Mouse (Mus musculus): ENCODE measurements around the gene Neurod2. TPM values are rescaled to one million over a fixed set of nuclear protein-coding genes. Genes with fewer than 3 reads are reported as not detected.

The Neurod2 gene
- polyA plus RNA-seq, 1 experiment from 2014 or later: not detected

DNA sequence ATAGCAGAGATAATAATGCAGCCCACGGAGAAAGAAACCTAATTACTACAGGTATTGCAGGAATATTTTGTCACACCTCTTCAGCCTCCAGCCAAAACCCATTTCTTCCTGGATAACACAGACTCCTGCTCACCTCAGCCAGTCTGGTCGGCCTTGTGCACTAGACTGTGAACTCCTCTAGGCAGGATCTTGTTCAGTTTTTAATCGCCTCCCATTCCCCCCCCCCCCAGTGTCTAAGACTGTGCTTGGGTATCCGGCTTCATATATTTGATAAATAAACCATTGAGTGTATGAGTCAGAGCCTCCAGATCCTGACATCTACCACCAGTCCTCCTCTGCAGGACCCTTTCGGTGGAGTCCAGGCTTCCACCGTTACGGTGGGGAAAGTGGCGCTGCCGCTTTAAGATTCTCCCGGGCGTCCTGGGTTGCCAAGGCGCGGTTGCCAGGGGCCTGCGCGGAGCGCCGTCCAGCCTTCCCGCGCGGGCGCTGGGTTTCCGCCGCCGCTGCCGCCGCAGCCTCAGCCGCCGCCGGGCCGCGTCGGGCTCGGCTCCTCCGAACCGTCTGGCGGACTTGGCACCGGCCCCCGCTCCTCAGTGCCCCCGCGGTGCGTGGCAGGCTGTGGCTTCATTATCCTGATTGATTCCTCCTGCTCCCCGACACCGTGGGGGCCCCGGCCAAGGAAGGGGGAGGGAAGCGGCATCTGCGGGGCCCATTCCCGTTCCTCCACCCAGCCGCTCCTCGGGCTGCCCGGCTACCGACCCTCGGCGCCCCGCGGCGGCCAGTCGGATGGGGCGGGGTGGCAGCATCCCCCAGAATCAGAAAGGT, 35.0 kb downstream of the Neurod2 start:
- 1% methylated on average over 58 of the region's 58 CpGs for WGBS
- peaks cover 5% of the 10 kb centered on the region; the same call in 1 of the 2 replicates for H3K4me1 ChIP-seq (ENCODE audit: insufficient read depth)
- no peaks in the 10 kb centered on the region for H3K9me3 ChIP-seq (ENCODE audit: low read depth, low read length)
- H3K9ac ChIP-seq: peak overlapping the region; percentile 69
- no peak overlapping the region for H3K27ac ChIP-seq (ENCODE audit: low read depth)
- H3K4me2 ChIP-seq: peak overlapping the region; percentile 97
- TF ChIP-seq CTCF (IDR thresholded peaks at IDR 0.05; ENCODE audit: low read depth): no peak
- H3K4me3 ChIP-seq (ENCODE audit: low read depth, low read length): peak overlapping the region; percentile 74
- H3K36me3 ChIP-seq (ENCODE audit: insufficient read depth): no peaks in the 10 kb centered on the region
- DNase-seq (peak; percentile 87), ATAC-seq (ENCODE audit: insufficient read depth) (peak; percentile 83)
- peaks cover 6% of the 10 kb centered on the region; the same call in 1 of the 2 replicates for H3K27me3 ChIP-seq (ENCODE audit: insufficient read depth, low read length)

DNA sequence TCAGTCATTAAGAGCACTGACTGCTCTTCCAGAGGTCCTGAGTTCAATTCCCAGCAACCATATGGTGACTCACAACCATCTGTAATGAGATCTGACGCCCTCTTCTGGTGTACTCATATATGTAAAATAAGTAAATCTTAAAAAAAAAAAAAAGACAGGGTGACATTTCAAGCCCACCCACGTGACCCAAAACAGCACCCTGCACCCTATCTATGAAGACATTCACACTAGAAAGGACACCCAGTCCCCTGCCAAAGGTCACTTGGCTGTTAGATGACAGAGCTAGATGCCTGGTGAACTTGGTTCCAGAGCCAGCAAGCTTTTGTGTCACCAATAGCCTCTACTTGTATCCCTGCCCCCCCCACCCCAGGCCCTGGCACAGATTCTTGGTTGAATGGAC, 36.4 kb downstream of the Neurod2 start:
- Histone ChIP-seq H3K4me1 (ENCODE audit: insufficient read depth) (no peaks in the 10 kb centered on the region; the same call in 1 of the 2 replicates), H3K9ac (no peak overlapping the region), H3K27ac (ENCODE audit: low read depth) (no peak overlapping the region), H3K4me3 (ENCODE audit: low read depth, low read length) (no peak overlapping the region), H3K4me2 (no peak overlapping the region), H3K27me3 (ENCODE audit: insufficient read depth, low read length) (peaks cover 6% of the 10 kb centered on the region; the same call in 1 of the 2 replicates), H3K9me3 (ENCODE audit: low read depth, low read length) (no peaks in the 10 kb centered on the region), H3K36me3 (ENCODE audit: insufficient read depth) (no peaks in the 10 kb centered on the region)
- no peak for TF ChIP-seq CTCF (IDR thresholded peaks at IDR 0.05; ENCODE audit: low read depth)
- WGBS: 29% methylated on average over 2 of the region's 2 CpGs
- DNase-seq (no peak), ATAC-seq (ENCODE audit: insufficient read depth) (no peak)

- no peak for TF ChIP-seq CTCF (IDR thresholded peaks at IDR 0.05; ENCODE audit: low read depth)
- Histone ChIP-seq H3K27me3 (ENCODE audit: insufficient read depth, low read length) (peaks cover 6% of the 10 kb centered on the region; the same call in 1 of the 2 replicates), H3K4me1 (ENCODE audit: insufficient read depth) (no peaks in the 10 kb centered on the region), H3K4me3 (ENCODE audit: low read depth, low read length) (no peak overlapping the region), H3K4me2 (no peak overlapping the region), H3K27ac (ENCODE audit: low read depth) (no peak overlapping the region), H3K9ac (no peak overlapping the region), H3K9me3 (ENCODE audit: low read depth, low read length) (no peaks in the 10 kb centered on the region), H3K36me3 (ENCODE audit: insufficient read depth) (no peaks in the 10 kb centered on the region)
- DNase-seq: no peak
- WGBS: 55% methylated on average over 2 of the region's 2 CpGs
- ATAC-seq (ENCODE audit: insufficient read depth): no peak
These were observed 38.5 kb downstream of the Neurod2 start for GRCm38 (mm10) chr11:98290906-98291305.

DNA sequence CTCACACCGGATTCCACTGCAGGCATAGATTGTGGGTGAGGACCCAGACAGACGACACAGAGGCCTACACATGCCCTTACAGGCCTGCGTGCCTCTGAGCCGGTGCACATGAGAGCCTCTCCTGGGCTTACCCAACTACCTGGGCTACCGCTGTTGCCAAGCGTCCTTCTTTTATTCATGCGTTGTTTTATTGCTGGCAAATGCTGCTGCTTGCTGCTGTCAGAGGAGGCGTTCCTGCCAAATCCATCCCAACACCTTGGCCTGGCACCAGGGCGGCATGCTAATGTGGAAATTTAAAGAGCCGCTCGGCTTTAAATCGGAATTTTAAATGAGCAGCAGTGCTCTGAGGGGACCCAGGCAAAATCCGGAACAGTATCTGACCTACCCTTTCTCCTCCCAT, 39.6 kb downstream of the Neurod2 start:
- Histone ChIP-seq H3K36me3 (ENCODE audit: insufficient read depth) (no peaks in the 10 kb centered on the region), H3K9me3 (ENCODE audit: low read depth, low read length) (no peaks in the 10 kb centered on the region), H3K4me1 (ENCODE audit: insufficient read depth) (no peaks in the 10 kb centered on the region), H3K4me2 (no peak overlapping the region), H3K4me3 (ENCODE audit: low read depth, low read length) (no peak overlapping the region), H3K27ac (ENCODE audit: low read depth) (no peak overlapping the region; the same call in 1 of the 2 replicates), H3K27me3 (ENCODE audit: insufficient read depth, low read length) (no peaks in the 10 kb centered on the region), H3K9ac (no peak overlapping the region)
- DNase-seq (no peak), ATAC-seq (ENCODE audit: insufficient read depth) (no peak)
- WGBS: 45% methylated on average over 13 of the region's 13 CpGs
- TF ChIP-seq CTCF (IDR thresholded peaks at IDR 0.05; ENCODE audit: low read depth): no peak

- no peaks in the 10 kb centered on the region for H3K4me1 ChIP-seq (ENCODE audit: insufficient read depth)
- H3K27ac ChIP-seq (ENCODE audit: low read depth): no peak overlapping the region
- H3K9me3 ChIP-seq (ENCODE audit: low read depth, low read length): no peaks in the 10 kb centered on the region
- no peak overlapping the region for H3K9ac ChIP-seq
- H3K36me3 ChIP-seq (ENCODE audit: insufficient read depth): no peaks in the 10 kb centered on the region
- TF ChIP-seq CTCF (IDR thresholded peaks at IDR 0.05; ENCODE audit: low read depth): no peak
- DNase-seq: no peak
- 41% methylated on average over 7 of the region's 7 CpGs for WGBS
- ATAC-seq (ENCODE audit: insufficient read depth): no peak
- no peak overlapping the region for H3K4me3 ChIP-seq (ENCODE audit: low read depth, low read length)
- H3K27me3 ChIP-seq (ENCODE audit: insufficient read depth, low read length): no peaks in the 10 kb centered on the region
- no peak overlapping the region for H3K4me2 ChIP-seq
These were observed 41.5 kb downstream of the Neurod2 start for GRCm38 (mm10) chr11:98287961-98288360.

- Histone ChIP-seq H3K9ac (no peak overlapping the region), H3K27ac (ENCODE audit: low read depth) (no peak overlapping the region), H3K4me1 (ENCODE audit: insufficient read depth) (no peaks in the 10 kb centered on the region), H3K9me3 (ENCODE audit: low read depth, low read length) (no peaks in the 10 kb centered on the region), H3K4me2 (no peak overlapping the region), H3K36me3 (ENCODE audit: insufficient read depth) (no peaks in the 10 kb centered on the region), H3K4me3 (ENCODE audit: low read depth, low read length) (no peak overlapping the region), H3K27me3 (ENCODE audit: insufficient read depth, low read length) (no peaks in the 10 kb centered on the region)
- ATAC-seq (ENCODE audit: insufficient read depth) (no peak), DNase-seq (no peak)
- no peak for TF ChIP-seq CTCF (IDR thresholded peaks at IDR 0.05; ENCODE audit: low read depth)
- 36% methylated on average over 5 of the region's 5 CpGs for WGBS
These were observed 41.9 kb downstream of the Neurod2 start for GRCm38 (mm10) chr11:98287531-98287930.

DNA sequence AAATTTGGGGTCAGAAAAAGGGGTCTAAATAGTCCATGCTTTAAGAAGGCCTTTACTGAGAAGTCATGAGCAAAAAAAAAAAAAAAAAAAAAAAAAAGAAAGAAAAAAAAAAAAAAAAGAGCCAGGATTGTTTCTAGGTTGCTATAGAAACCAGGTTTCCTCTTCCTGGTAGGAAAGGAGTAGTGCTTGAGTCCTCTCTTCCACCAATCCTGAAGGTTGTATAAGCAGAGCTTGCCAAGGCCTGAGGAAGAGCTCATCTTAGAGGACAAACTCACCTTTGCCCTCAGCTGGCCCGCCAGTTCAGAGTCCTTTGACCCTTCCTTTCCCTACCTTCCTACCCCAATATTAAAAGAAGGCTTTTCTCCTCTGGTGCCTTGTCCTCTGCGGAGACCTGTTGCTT, 44.1 kb downstream of the Neurod2 start:
- Histone ChIP-seq H3K4me1 (ENCODE audit: insufficient read depth) (no peaks in the 10 kb centered on the region), H3K9ac (no peak overlapping the region), H3K27ac (ENCODE audit: low read depth) (no peak overlapping the region), H3K27me3 (ENCODE audit: insufficient read depth, low read length) (no peaks in the 10 kb centered on the region), H3K4me2 (no peak overlapping the region), H3K9me3 (ENCODE audit: low read depth, low read length) (no peaks in the 10 kb centered on the region), H3K4me3 (ENCODE audit: low read depth, low read length) (no peak overlapping the region), H3K36me3 (ENCODE audit: insufficient read depth) (no peaks in the 10 kb centered on the region)
- ATAC-seq (ENCODE audit: insufficient read depth) (no peak), DNase-seq (no peak)
- 52% methylated on average over 2 of the region's 2 CpGs for WGBS
- no peak for TF ChIP-seq CTCF (IDR thresholded peaks at IDR 0.05; ENCODE audit: low read depth)
